Comparison of ENCODE assay signal across 17 mouse cellular contexts in genomic region chr2:101896425-101897204, GRCm38 (mm10). TPM values are rescaled to one million over a fixed set of nuclear protein-coding genes. Genes with fewer than 3 reads are reported as not detected.
DNase-seq lines count a peak whose midpoint lies in the region; ATAC-seq and TF ChIP-seq lines count a peak whose summit lies in the region.
"Had no signal": no experiment of that assay in that cellular context is flagged by ENCODE, and none has a peak within 500 bp of the region (broad histone marks: within the 10 kb centered on the region; RNA-seq: fewer than 3 reads in every experiment).

No protein-coding gene starts in this region.

- no peak overlapping the region for H3K9ac ChIP-seq in forebrain, embryonic 13.5 days
- no peak overlapping the region for H3K9ac ChIP-seq in lung, embryonic 14.5 days
- H3K9ac ChIP-seq in hindbrain, embryonic 12.5 days, result no peak overlapping the region
- H3K9ac ChIP-seq: embryonic facial prominence, embryonic 13.5 days; stomach, embryonic 15.5 days had no signal

- WGBS in forebrain, embryonic 13.5 days, result 82% methylated on average over 10 of the region's 10 CpGs
- WGBS in forebrain, embryonic 10.5 days, result 87% methylated on average over 10 of the region's 10 CpGs
- WGBS in lung, embryonic 14.5 days, result 52% methylated on average over 10 of the region's 10 CpGs
- WGBS in lung, adult 2 months, result 64% methylated on average over 10 of the region's 10 CpGs
- WGBS in hindbrain, embryonic 12.5 days, result 62% methylated on average over 10 of the region's 10 CpGs

- H3K36me3 ChIP-seq in forebrain, embryonic 13.5 days (ENCODE audit: poor library complexity, severe bottlenecking), result peaks cover 49% of the 10 kb centered on the region
- peaks cover 38% of the 10 kb centered on the region for H3K36me3 ChIP-seq in forebrain, embryonic 10.5 days (replicated peaks)
- H3K36me3 ChIP-seq in lung, embryonic 14.5 days (ENCODE audit: insufficient read depth), result peaks cover 32% of the 10 kb centered on the region; the same call in 1 of the 2 replicates
- peaks cover 28% of the 10 kb centered on the region for H3K36me3 ChIP-seq in hindbrain, embryonic 12.5 days

- no peaks in the 10 kb centered on the region for H3K9me3 ChIP-seq in forebrain, embryonic 13.5 days (replicated peaks)
- no peaks in the 10 kb centered on the region for H3K9me3 ChIP-seq in forebrain, embryonic 10.5 days
- H3K9me3 ChIP-seq in lung, embryonic 14.5 days (ENCODE audit: low read depth, low read length), result no peaks in the 10 kb centered on the region
- no peaks in the 10 kb centered on the region for H3K9me3 ChIP-seq in hindbrain, embryonic 12.5 days (replicated peaks)
- H3K9me3 ChIP-seq: embryonic facial prominence, embryonic 13.5 days; stomach, embryonic 15.5 days had no signal

- ATAC-seq in forebrain, embryonic 13.5 days, result 0 out of 2 replicates have a peak, but pooled peaks have one; percentile 19
- peak; percentile 24; the same call in 1 of the 2 replicates for ATAC-seq in lung, embryonic 14.5 days (ENCODE audit: insufficient read depth)
- ATAC-seq in hindbrain, embryonic 12.5 days (ENCODE audit: low FRiP score), result peak; percentile 39; the same call in 1 of the 2 replicates

- TF ChIP-seq CTCF in lung, embryonic 14.5 days (IDR thresholded peaks at IDR 0.05; ENCODE audit: low read depth), result no peak
- TF ChIP-seq CTCF in lung, adult 2 months (IDR thresholded peaks at IDR 0.05; ENCODE audit: insufficient read depth, low read length), result no peak

- no peak overlapping the region for H3K4me3 ChIP-seq in forebrain, embryonic 13.5 days
- no peak overlapping the region for H3K4me3 ChIP-seq in forebrain, embryonic 10.5 days
- no peak overlapping the region for H3K4me3 ChIP-seq in lung, embryonic 14.5 days (ENCODE audit: low read depth, low read length)
- H3K4me3 ChIP-seq in lung, adult 2 months (replicated peaks; ENCODE audit: extremely low read depth, low read depth, low read length), result no peak overlapping the region
- H3K4me3 ChIP-seq in hindbrain, embryonic 12.5 days, result no peak overlapping the region
- H3K4me3 ChIP-seq: embryonic facial prominence, embryonic 13.5 days; stomach, embryonic 15.5 days had no signal

- no peak for DNase-seq in forebrain, embryonic 10.5 days (ENCODE audit: extremely low spot score, low spot score)
- peak; percentile 24 for DNase-seq in lung, embryonic 14.5 days
- no peak for DNase-seq in lung, adult 2 months
- peak; percentile 31 for DNase-seq in lung, postnatal 10 days
- DNase-seq in left cerebral cortex, postnatal 25 days (ENCODE audit: low spot score in 2 of 2), result no peak
- no peak for DNase-seq in cerebellum, adult 9-11 months
- DNase-seq: cerebellum, postnatal 36 days; gastrocnemius, postnatal 25 days; heart, postnatal 14 days; layer of hippocampus, postnatal 36 days; spleen, adult 18-20 months; thymus, adult 2 months had no signal

- H3K27ac ChIP-seq in forebrain, embryonic 13.5 days, result no peak overlapping the region
- H3K27ac ChIP-seq in forebrain, embryonic 10.5 days, result no peak overlapping the region
- no peak overlapping the region for H3K27ac ChIP-seq in lung, embryonic 14.5 days (ENCODE audit: low read depth)
- H3K27ac ChIP-seq in hindbrain, embryonic 12.5 days, result 0 out of 2 replicates have a peak overlapping the region, but pooled peaks have one; percentile 23
- H3K27ac ChIP-seq: embryonic facial prominence, embryonic 13.5 days; stomach, embryonic 15.5 days had no signal

- no peak for TF ChIP-seq POLR2A in lung, adult 2 months (IDR thresholded peaks at IDR 0.05; ENCODE audit: borderline replicate concordance, extremely low read depth, low read depth, low read length)

- no peaks in the 10 kb centered on the region for H3K4me1 ChIP-seq in forebrain, embryonic 13.5 days
- H3K4me1 ChIP-seq in forebrain, embryonic 10.5 days, result peaks cover 11% of the 10 kb centered on the region
- H3K4me1 ChIP-seq in lung, embryonic 14.5 days (ENCODE audit: insufficient read depth), result no peaks in the 10 kb centered on the region
- no peaks in the 10 kb centered on the region; the same call in 1 of the 2 replicates for H3K4me1 ChIP-seq in lung, adult 2 months (ENCODE audit: control insufficient read depth, insufficient read depth, low read length)
- peaks cover 16% of the 10 kb centered on the region for H3K4me1 ChIP-seq in hindbrain, embryonic 12.5 days
- H3K4me1 ChIP-seq: embryonic facial prominence, embryonic 13.5 days; stomach, embryonic 15.5 days had no signal

- H3K27me3 ChIP-seq in forebrain, embryonic 13.5 days, result no peaks in the 10 kb centered on the region
- H3K27me3 ChIP-seq in forebrain, embryonic 10.5 days (ENCODE audit: poor library complexity, severe bottlenecking), result no peaks in the 10 kb centered on the region
- H3K27me3 ChIP-seq in lung, embryonic 14.5 days (ENCODE audit: insufficient read depth, low read length), result no peaks in the 10 kb centered on the region
- no peaks in the 10 kb centered on the region for H3K27me3 ChIP-seq in hindbrain, embryonic 12.5 days
- H3K27me3 ChIP-seq: embryonic facial prominence, embryonic 13.5 days; stomach, embryonic 15.5 days had no signal

- intact Hi-C loops in left cerebral cortex, postnatal 25 days (cut with DNase I), result no loop called here

- no peak overlapping the region for H3K4me2 ChIP-seq in forebrain, embryonic 13.5 days
- no peak overlapping the region for H3K4me2 ChIP-seq in lung, embryonic 14.5 days
- no peak overlapping the region for H3K4me2 ChIP-seq in hindbrain, embryonic 12.5 days (replicated peaks)
- H3K4me2 ChIP-seq: embryonic facial prominence, embryonic 13.5 days; heart, embryonic 11.5 days; stomach, embryonic 15.5 days had no signal

RNA-seq across cellular contexts. Expression of gene Commd9, which starts 10.6 kb away (rescaled TPM):
- polyA plus RNA-seq in forebrain, embryonic 13.5 days (2015; fragmentation: Nextera tagmentation; extraction: Ambion mirVana), result 86.8 and 91.1 TPM in 2 replicates
- 59.2 and 62.2 TPM in 2 replicates for polyA plus RNA-seq in forebrain, embryonic 10.5 days (2016; fragmentation: Nextera tagmentation; extraction: Ambion mirVana)
- 56.8 and 60.3 TPM in 2 replicates for polyA plus RNA-seq in lung, embryonic 14.5 days (2014; fragmentation: Nextera tagmentation; extraction: Ambion mirVana)
- 35.4 and 35.6 TPM in 2 replicates for polyA plus RNA-seq in lung, adult 2 months (2012; rRNA removed)
- 76.2 and 85.3 TPM in 2 replicates for polyA plus RNA-seq in hindbrain, embryonic 12.5 days (2016; fragmentation: Nextera tagmentation; extraction: Ambion mirVana)
- 10 to 100 TPM; 33.9 to 38.1 TPM for total RNA-seq in left cerebral cortex, postnatal 25 days (2021)

RNA-seq across cellular contexts. Expression of gene Prr5l, which starts 13.8 kb away (rescaled TPM):
- 8.7 and 11.6 TPM in 2 replicates for polyA plus RNA-seq in forebrain, embryonic 13.5 days (2015; fragmentation: Nextera tagmentation; extraction: Ambion mirVana)
- polyA plus RNA-seq in forebrain, embryonic 10.5 days (2016; fragmentation: Nextera tagmentation; extraction: Ambion mirVana), result 24.4 and 25.4 TPM in 2 replicates
- polyA plus RNA-seq in lung, embryonic 14.5 days (2014; fragmentation: Nextera tagmentation; extraction: Ambion mirVana), result 42.0 and 48.9 TPM in 2 replicates
- polyA plus RNA-seq in lung, adult 2 months (2012; rRNA removed), result 28.5 and 32.3 TPM in 2 replicates
- polyA plus RNA-seq in hindbrain, embryonic 12.5 days (2016; fragmentation: Nextera tagmentation; extraction: Ambion mirVana), result 12.4 and 13.6 TPM in 2 replicates
- total RNA-seq in left cerebral cortex, postnatal 25 days (2021), result 1 to 10 TPM; 7.7 to 7.8 TPM

Comparison
In these comparisons a context has a peak if more than half of its experiments do, and no peak if none do; other contexts are left out.
1. DNase-seq: peak in lung, embryonic 14.5 days (single experiment) and lung, postnatal 10 days (single experiment); none in forebrain, embryonic 10.5 days (single experiment), lung, adult 2 months (single experiment), left cerebral cortex, postnatal 25 days (0 of 2) and cerebellum, adult 9-11 months (single experiment).
2. Peak in every context shown above with its lines, with median percentiles within 50 percentile points of each other: ATAC-seq.